Mouse (Mus musculus) heart, embryonic 10.5 days (tissue): ENCODE measurements around the gene Mrpl54. TPM values are rescaled to one million over a fixed set of nuclear protein-coding genes. Genes with fewer than 3 reads are reported as not detected.

Source experiments
- DNase-seq: peaks from one replicate; pipeline ENCODE4 v3.0.0-alpha.2; 2017; ENCODE audit warnings: low spot score
- H3K27ac ChIP-seq: fragments of 300-500 bp; sonication (generic); 2 replicates; pipeline ENCODE4 v1.5.1; 2016; ENCODE audit warnings: mild to moderate bottlenecking
- H3K27me3 ChIP-seq: fragments of 300-500 bp; sonication (generic); 2 replicates; pipeline ENCODE4 v1.6.1; 2016; ENCODE audit warnings: mild to moderate bottlenecking; ENCODE audit not compliant: poor library complexity, insufficient read depth, severe bottlenecking
- H3K36me3 ChIP-seq: fragments of 300-500 bp; sonication (generic); 2 replicates; pipeline ENCODE4 v1.6.1; 2016; ENCODE audit warnings: mild to moderate bottlenecking, moderate library complexity
- H3K4me1 ChIP-seq: fragments of 300-500 bp; sonication (generic); 2 replicates; pipeline ENCODE4 v1.6.1; 2016; ENCODE audit warnings: mild to moderate bottlenecking
- H3K4me3 ChIP-seq: fragments of 300-500 bp; sonication (generic); 2 replicates; pipeline ENCODE4 v1.5.1; 2016; ENCODE audit warnings: mild to moderate bottlenecking, moderate library complexity
- H3K9me3 ChIP-seq: fragments of 300-500 bp; sonication (generic); 2 replicates; pipeline ENCODE4 v1.6.1; 2016; ENCODE audit warnings: mild to moderate bottlenecking, moderate library complexity
- WGBS: fragments of 180-500 bp; shearing (Covaris S2); methylation state at CpG from one replicate; pipeline ENCODE4 v1.1.7; 2016; 5-methylcytosine and 5-hydroxymethylcytosine counted together
- polyA plus RNA-seq: library from polyadenylated mRNA; unstranded; fragments of >200 nt; fragmentation: Nextera tagmentation; extraction: Ambion mirVana; gene quantifications from 2 replicates; pipeline ENCODE4 v1.2.1, GENCODE M21; 2016

Gene Mrpl54
- 284 and 285 TPM in 2 replicates for polyA plus RNA-seq

DNA sequence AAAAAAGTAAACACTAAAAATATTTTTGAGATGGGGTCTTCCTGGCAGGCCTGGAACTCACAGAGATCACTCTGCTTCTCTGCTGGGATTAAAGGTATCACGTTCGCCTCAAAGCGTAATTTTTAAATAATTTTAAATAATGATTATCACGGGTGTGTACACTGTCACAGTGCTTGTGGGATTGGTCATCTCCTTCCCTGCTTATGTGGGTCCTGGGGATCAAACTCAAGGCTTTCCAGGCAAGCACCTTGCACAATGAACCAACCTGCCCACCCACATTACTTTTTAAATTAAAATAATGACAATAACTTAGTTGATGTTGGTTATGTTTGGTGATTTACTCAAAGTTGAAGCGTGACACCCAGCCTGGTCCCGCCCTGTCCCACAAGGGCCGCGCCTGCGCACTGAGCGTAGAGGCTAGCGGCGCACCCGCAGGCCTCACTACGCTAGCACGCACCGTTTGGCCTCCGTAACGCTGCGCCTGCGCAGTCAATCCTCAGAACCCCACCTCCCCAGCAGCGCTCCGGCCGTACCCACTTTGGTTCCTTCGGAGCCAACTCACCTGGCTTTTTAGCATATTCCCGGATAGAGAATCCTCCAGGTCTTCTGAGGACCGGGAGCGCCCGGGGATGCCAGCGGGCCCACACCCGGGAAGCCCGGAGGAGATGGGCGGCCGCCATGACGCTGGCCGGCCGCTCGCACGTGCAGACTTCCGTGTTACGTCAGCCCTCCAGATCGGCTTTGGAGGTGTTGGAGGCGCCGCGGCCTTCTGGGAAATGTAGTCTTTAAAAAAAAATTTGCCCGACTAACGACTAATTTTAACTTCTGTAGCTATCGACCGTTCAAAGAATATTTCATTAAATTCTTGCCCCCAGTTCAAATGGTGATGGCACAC lies at the start of gene Mrpl54, which contains the start of gene Apba3:
Mrpl54 (minus strand) TSS at position 724 of the 895 bp plus-strand sequence.
Apba3 (plus strand) TSS at position 750 of the 895 bp plus-strand sequence.
- H3K4me3 ChIP-seq: peak within 1 kb of the TSS; percentile 73
- DNase-seq: peak; percentile 98
- H3K9me3 ChIP-seq: no peaks in the 10 kb centered on the region
- H3K27me3 ChIP-seq: no peaks in the 10 kb centered on the region
- H3K27ac ChIP-seq: peak within 1 kb of the TSS; percentile 99
- peaks cover 22% of the 10 kb centered on the region for H3K4me1 ChIP-seq
- H3K36me3 ChIP-seq: peaks cover 60% of the 10 kb centered on the region
- 1% methylated on average over 48 of the region's 48 CpGs for WGBS

DNA sequence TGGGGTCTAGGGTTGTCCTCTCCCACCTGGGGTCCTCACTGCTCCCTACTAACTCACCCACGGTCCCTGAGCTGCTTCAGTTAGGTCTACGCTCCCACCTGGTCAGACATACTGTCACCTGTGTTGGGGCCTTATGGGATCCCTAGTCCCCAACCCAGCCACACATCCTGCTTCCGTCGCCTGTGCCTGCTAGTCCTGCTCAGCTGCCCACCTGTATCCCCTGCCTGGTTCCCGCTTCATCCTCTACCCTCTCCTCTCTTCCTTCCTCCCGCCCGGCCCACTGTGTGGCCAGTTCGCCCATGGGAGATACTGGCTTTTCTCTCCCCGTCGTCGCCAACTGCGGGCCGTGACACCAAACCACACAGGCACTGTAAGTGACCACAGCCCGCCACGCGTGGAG lies 48.9 kb upstream of the Mrpl54 start:
- Histone ChIP-seq H3K36me3 (peaks cover 67% of the 10 kb centered on the region), H3K4me1 (peaks cover 50% of the 10 kb centered on the region), H3K27ac (no peak overlapping the region), H3K4me3 (no peak overlapping the region), H3K27me3 (no peaks in the 10 kb centered on the region), H3K9me3 (no peaks in the 10 kb centered on the region)
- 89% methylated on average over 16 of the region's 16 CpGs for WGBS
- no peak for DNase-seq

DNA sequence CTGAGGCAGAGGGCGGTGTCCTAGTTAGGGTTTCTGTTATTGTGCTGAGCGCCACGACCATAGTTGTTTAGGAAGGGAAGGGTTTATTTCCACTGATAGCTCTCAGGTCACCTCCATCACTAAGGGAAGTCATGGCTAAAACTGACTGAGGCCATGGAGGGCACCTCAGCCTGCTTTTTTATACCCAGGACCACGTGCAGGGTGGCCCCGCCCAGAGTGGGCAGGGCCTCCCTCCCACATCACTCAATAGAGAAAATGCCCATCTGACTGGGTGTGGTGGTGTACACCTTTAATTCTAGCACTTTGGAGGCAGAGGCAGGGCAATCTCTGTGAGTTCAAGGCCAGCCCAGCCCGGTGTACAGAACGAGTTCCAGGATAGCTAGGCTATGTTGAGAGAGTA lies 47.5 kb upstream of the Mrpl54 start:
- Histone ChIP-seq H3K27me3 (no peaks in the 10 kb centered on the region), H3K36me3 (peaks cover 81% of the 10 kb centered on the region), H3K27ac (no peak overlapping the region), H3K9me3 (no peaks in the 10 kb centered on the region), H3K4me3 (no peak overlapping the region), H3K4me1 (peaks cover 42% of the 10 kb centered on the region)
- no peak for DNase-seq
- 81% methylated on average over 7 of the region's 7 CpGs for whole genome bisulfite sequencing

DNA sequence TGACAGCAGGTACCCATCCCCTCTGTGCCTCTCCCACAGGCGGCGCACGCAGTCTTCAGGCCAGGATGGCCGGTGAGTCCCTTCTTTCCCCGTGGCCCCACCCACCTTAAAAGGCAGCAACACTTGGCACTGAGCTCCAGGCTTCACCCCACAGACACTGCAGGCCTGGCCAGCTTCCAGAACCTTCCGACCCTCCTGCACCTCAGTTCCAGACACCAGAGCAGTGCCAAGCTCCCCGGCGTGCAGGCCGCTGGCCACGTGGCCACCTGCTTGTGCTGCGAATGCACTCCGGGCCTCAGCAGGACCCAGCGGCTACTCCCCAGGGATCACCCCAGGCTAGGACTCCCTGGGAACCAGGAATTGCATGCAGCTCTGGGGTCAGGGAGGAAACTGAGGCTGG lies 46.8 kb upstream of the Mrpl54 start:
- no peak overlapping the region for H3K4me3 ChIP-seq
- H3K4me1 ChIP-seq: peaks cover 36% of the 10 kb centered on the region
- 94% methylated on average over 13 of the region's 13 CpGs for WGBS
- no peaks in the 10 kb centered on the region for H3K9me3 ChIP-seq
- peaks cover 87% of the 10 kb centered on the region for H3K36me3 ChIP-seq
- no peak overlapping the region for H3K27ac ChIP-seq
- no peaks in the 10 kb centered on the region for H3K27me3 ChIP-seq
- no peak for DNase-seq

DNA sequence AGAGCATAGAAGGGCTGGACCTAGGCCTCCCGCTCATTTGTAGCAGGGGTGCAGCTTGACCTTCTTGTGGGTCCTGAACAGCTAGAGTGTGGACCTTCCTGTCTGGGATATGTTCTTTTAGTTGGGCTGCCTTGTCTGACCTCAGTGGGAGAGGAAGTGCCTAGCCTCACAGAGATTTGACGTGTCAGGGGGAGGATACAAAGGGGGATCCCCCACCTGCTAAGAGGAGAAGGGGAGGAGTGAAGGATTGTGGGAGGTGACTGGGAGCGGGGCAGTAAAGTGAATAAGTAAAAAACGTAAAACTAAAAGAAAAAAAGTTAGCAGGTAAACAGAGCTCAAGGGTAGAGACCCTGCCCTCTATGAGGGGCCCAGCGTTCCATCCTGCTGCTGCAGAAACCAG lies 42.8 kb upstream of the Mrpl54 start:
- no peak for DNase-seq

DNA sequence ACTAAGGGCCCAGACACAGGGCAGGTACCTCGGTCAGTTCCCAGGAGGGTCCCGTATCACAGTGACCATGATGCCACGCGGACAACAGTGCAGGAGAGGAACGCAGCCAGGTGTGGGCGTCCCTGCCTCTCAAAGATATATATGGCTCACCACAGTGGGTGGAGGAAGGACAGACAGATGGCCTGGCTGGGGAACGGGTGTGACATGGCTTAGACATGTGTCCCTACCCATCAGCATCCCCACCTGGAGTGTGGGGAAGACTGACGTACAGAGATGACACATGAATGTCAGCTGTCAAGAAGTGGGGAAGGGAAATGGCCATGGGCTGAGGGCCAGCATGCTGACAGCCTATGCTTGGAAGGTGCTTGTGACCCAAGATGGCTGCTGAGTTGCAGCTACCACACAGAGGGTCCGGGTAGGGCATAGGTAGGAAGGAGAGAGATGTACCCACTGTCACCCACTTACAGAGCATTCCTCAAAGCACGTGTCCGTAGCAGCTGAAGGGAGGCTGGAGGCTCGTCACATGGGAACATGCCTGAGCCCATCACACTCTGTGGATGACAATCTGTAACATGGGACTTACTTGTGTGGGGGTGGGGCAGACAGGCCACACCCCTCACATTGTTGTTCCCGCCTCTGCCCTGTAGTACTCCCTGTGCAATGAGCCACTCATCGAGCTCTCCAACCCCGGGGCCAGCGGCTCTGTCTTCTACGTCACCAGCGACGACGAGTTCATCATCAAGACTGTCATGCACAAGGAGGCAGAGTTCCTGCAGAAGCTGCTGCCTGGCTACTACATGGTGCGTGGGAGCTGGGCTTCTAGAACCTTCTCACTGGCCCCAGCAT lies 40.3 kb upstream of the Mrpl54 start:
- Histone ChIP-seq H3K4me3 (no peak overlapping the region), H3K9me3 (no peaks in the 10 kb centered on the region), H3K36me3 (peaks cover 68% of the 10 kb centered on the region), H3K27ac (no peak overlapping the region), H3K27me3 (no peaks in the 10 kb centered on the region), H3K4me1 (peaks cover 31% of the 10 kb centered on the region)
- WGBS: 91% methylated on average over 21 of the region's 21 CpGs
- no peak for DNase-seq

More for the DNA sequence above, 42.8 kb upstream of the Mrpl54 start:
- WGBS: 90% methylated on average over 5 of the region's 5 CpGs
- Histone ChIP-seq H3K27ac (no peak overlapping the region), H3K27me3 (no peaks in the 10 kb centered on the region), H3K4me1 (peaks cover 16% of the 10 kb centered on the region), H3K4me3 (no peak overlapping the region), H3K36me3 (peaks cover 92% of the 10 kb centered on the region), H3K9me3 (no peaks in the 10 kb centered on the region)

DNA sequence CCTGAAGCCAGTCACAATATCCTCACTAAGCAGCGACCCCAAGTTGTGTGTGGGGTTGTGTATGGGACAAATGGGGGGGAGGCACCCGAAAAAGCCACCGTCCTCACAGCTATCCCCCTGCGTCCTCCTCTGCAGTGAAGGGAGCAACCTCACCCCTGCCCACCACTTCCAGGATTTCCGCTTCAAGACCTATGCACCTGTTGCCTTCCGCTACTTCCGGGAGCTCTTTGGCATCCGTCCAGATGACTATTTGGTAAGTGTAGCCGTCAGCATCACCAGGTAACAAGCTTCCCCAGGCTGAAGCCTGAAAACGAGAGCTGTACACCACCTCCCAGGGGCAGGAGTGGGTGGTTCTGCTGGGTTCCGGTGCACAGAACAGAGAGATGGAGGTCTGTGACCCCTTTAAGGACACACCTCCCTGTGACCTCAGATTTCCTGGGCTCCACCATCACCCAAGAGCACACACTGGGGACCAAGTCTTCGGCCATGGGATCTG lies 39.5 kb upstream of the Mrpl54 start:
- H3K9me3 ChIP-seq: no peaks in the 10 kb centered on the region
- H3K27ac ChIP-seq: no peak overlapping the region
- H3K4me1 ChIP-seq: peaks cover 40% of the 10 kb centered on the region
- H3K4me3 ChIP-seq: no peak overlapping the region
- 90% methylated on average over 12 of the region's 12 CpGs for WGBS
- no peaks in the 10 kb centered on the region for H3K27me3 ChIP-seq
- DNase-seq: no peak
- H3K36me3 ChIP-seq: peaks cover 59% of the 10 kb centered on the region

DNA sequence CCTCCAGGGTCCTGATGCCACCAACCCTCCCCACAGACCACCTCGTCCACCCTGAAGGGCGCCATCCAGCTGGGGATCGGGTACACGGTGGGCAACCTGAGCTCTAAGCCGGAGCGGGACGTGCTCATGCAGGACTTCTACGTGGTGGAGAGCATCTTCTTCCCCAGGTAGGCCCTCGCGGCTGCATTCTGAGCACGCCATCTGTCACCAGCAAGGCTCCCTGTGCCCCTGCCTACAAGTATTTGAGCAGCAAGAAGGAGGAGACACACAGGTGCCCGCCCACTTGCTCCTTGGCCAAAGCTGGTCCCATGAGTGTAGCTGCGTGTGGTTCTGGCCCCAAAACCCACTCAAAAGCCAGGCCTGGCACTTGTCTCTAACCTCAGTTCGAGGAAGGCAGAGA lies 38.9 kb upstream of the Mrpl54 start:
- Histone ChIP-seq H3K27ac (no peak overlapping the region), H3K27me3 (no peaks in the 10 kb centered on the region), H3K4me1 (peaks cover 45% of the 10 kb centered on the region), H3K4me3 (no peak overlapping the region), H3K36me3 (peaks cover 54% of the 10 kb centered on the region), H3K9me3 (no peaks in the 10 kb centered on the region)
- no peak for DNase-seq
- 90% methylated on average over 14 of the region's 14 CpGs for WGBS

DNA sequence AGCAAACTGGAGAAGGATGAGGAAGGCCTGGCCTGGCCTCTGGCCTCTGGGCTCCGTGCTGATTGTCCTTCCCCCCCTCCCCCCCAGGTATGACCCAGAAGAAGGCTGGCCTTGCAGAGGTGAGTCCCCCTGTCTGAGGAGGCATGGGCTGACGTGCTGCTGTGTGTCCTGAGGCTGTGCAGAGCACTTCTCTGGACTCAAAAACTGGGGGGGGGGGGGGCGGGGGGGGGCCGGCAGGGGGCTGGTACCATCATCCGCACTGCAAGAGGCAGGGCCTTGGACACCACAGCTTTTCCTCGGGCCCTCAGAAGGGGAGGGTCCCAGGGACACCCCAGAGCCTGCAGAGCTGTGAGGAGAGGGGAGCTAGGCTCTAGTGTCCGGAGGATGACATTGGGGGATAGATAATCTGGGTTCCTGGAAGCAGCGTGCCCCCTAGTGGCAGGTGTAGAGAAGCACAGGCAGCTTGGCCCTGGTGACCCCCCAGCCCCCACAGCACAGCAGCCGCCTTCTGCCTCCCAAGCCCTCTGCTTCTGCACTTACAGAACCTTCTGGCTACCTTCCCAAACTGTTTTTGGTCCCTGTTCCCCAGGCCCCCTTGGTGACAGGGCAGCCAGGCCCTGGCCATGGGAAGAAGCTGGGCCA lies 38.0 kb upstream of the Mrpl54 start:
- no peak for DNase-seq
- Histone ChIP-seq H3K27ac (no peak overlapping the region), H3K27me3 (no peaks in the 10 kb centered on the region), H3K36me3 (peaks cover 44% of the 10 kb centered on the region), H3K4me1 (peaks cover 55% of the 10 kb centered on the region), H3K4me3 (no peak overlapping the region; the same call in 1 of the 2 replicates), H3K9me3 (no peaks in the 10 kb centered on the region)
- WGBS: 24% methylated on average over 9 of the region's 9 CpGs

DNA sequence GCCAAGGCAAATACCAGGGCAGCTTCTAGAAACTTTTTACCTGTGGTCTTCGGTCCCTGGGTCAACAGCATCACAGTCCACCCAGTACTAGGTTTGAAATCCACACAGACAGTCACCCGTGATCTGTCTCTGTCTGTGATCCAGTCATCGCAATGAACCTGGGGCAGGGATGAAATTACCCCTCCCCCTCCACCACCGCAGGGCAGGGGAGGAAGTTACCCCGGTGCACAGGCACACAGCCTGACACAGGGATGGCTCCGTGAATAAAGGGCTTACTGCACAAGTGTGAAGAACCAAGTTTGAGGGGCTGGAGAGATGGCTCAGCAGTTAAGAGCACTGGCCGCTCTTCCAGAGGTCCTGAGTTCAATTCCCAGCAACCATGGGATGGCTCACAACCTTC lies 37.0 kb upstream of the Mrpl54 start:
- Histone ChIP-seq H3K9me3 (no peaks in the 10 kb centered on the region), H3K27me3 (no peaks in the 10 kb centered on the region), H3K36me3 (peaks cover 35% of the 10 kb centered on the region), H3K4me1 (peaks cover 64% of the 10 kb centered on the region), H3K27ac (peak overlapping the region; percentile 79; the same call in 1 of the 2 replicates), H3K4me3 (0 out of 2 replicates have a peak overlapping the region, but pooled peaks have one; percentile 30)
- DNase-seq: no peak
- WGBS: 72% methylated on average over 7 of the region's 7 CpGs

DNA sequence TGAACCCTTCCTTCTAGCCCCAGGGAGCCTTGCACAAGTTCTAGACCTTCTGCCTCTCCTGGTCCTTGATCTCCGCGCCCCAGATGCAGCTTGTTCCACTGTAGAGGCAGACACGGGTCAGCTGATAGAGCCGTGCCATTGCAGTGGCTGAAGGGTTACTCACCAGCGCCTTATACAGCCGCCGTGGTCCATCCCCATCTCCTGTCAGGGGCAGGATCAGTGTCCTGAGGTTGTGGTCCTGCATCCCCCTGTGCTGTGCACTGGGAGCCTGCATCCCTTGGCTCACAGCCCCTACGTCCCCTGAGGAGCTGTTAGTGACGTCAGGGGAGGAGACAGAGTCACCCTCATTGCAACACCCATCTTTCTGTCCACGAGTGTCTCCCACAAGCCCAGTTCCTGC lies 36.5 kb upstream of the Mrpl54 start:
- no peak for DNase-seq
- Histone ChIP-seq H3K4me1 (peaks cover 69% of the 10 kb centered on the region), H3K36me3 (peaks cover 36% of the 10 kb centered on the region), H3K4me3 (peak overlapping the region; percentile 30), H3K27me3 (no peaks in the 10 kb centered on the region), H3K27ac (peak overlapping the region; percentile 79), H3K9me3 (no peaks in the 10 kb centered on the region)
- WGBS: 60% methylated on average over 10 of the region's 10 CpGs

DNA sequence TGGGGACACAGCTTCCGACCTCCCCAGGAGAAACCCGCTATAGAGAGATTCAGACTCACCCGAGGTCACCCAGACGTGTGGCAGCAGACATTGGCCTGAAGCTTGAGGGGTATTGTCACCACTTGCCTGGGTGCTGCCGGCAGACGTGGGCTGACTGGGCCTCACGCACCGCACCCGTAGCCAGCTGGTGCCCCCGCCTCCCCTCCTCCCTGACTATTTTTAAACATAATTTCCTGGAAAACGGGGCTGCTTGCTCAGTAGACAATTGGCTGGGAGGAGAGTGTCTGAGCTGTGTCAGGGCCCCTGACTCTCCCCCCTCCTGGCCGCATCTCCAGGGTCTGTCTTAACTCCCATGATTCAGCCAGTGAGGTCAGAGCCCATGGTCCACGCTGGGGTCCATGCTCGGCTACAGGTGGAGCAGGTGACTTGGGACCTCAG lies 36.1 kb upstream of the Mrpl54 start:
- H3K9me3 ChIP-seq: no peaks in the 10 kb centered on the region
- peaks cover 74% of the 10 kb centered on the region for H3K4me1 ChIP-seq
- peak overlapping the region; percentile 30 for H3K4me3 ChIP-seq
- H3K36me3 ChIP-seq: peaks cover 32% of the 10 kb centered on the region
- DNase-seq: peak; percentile 91
- H3K27ac ChIP-seq: peak overlapping the region; percentile 79
- no peaks in the 10 kb centered on the region for H3K27me3 ChIP-seq
- 30% methylated on average over 14 of the region's 14 CpGs for WGBS
